Mouse (Mus musculus) limb, embryonic 14.5 days (tissue): ENCODE results near the gene Mark4. TPM values are rescaled to one million over a fixed set of nuclear protein-coding genes. Genes with fewer than 3 reads are reported as not detected.

Source experiments
- ATAC-seq: fragments of 200-750 bp; cut with Nextera tagmentation; 2 replicates; pipeline ENCODE4 v1.8.0; 2017; ENCODE audit warnings: low read depth, moderate number of reproducible peaks, moderate TSS enrichment; ENCODE audit not compliant: low FRiP score
- DNase-seq: peaks from one replicate; pipeline ENCODE4 v3.0.0-alpha.2; 2015; ENCODE audit warnings: low spot score
- H3K27ac ChIP-seq: fragments of 300-500 bp; sonication (generic); replicated peaks from 2 replicates; pipeline ENCODE4 v1.5.1; 2014; ENCODE audit warnings: low read depth, mild to moderate bottlenecking, low read length, moderate library complexity, mixed read lengths
- H3K27me3 ChIP-seq: fragments of 300-500 bp; sonication (generic); 2 replicates; pipeline ENCODE4 v1.6.1; 2014; ENCODE audit warnings: low read length, mixed read lengths; ENCODE audit not compliant: control insufficient read depth, insufficient read depth
- H3K36me3 ChIP-seq: fragments of 300-500 bp; sonication (generic); 2 replicates; pipeline ENCODE4 v1.6.1; 2014; ENCODE audit warnings: mild to moderate bottlenecking, low read length, moderate library complexity, mixed read lengths; ENCODE audit not compliant: control insufficient read depth, insufficient read depth
- H3K4me1 ChIP-seq: fragments of 300-500 bp; sonication (generic); 2 replicates; pipeline ENCODE4 v1.6.1; 2014; ENCODE audit warnings: antibody characterized with exemption, low read length, mixed read lengths; ENCODE audit not compliant: control insufficient read depth, insufficient read depth
- H3K4me2 ChIP-seq: fragments of 300-500 bp; sonication (generic); replicated peaks from 2 replicates; pipeline ENCODE4 v1.6.1; 2014; ENCODE audit warnings: low read depth, mild to moderate bottlenecking, low read length, moderate library complexity; ENCODE audit not compliant: severe bottlenecking
- H3K4me3 ChIP-seq: fragments of 300-500 bp; sonication (generic); replicated peaks from 2 replicates; pipeline ENCODE4 v1.5.1; 2014; ENCODE audit warnings: low read length
- H3K9ac ChIP-seq: fragments of 300-500 bp; sonication (generic); 2 replicates; pipeline ENCODE4 v1.6.1; 2014; ENCODE audit warnings: mild to moderate bottlenecking, low read depth, low read length, moderate library complexity; ENCODE audit not compliant: severe bottlenecking
- H3K9me3 ChIP-seq: fragments of 300-500 bp; sonication (generic); 2 replicates; pipeline ENCODE4 v1.6.1; 2016; ENCODE audit warnings: low read length; ENCODE audit not compliant: control insufficient read depth
- POLR2A ChIP-seq: fragments of 200-500 bp; IDR thresholded peaks from 2 replicates; pipeline ENCODE4 v1.8.0; 2012; ENCODE audit warnings: inconsistent platforms, mild to moderate bottlenecking, moderate library complexity, borderline replicate concordance; ENCODE audit not compliant: insufficient read depth, insufficient read length; ENCODE audit errors: extremely low read depth
- WGBS: fragments of 180-500 bp; shearing (Covaris S2); extraction: QIAGEN DNeasy Blood & Tissue Kit; methylation state at CpG from one replicate; pipeline ENCODE4 v1.1.7; 2014; 5-methylcytosine and 5-hydroxymethylcytosine counted together
- polyA plus RNA-seq, 2 experiments: library from polyadenylated mRNA; depleted of rRNA in 1 of 2; stranded (reverse) in 1 of 2; unstranded in 1 of 2; fragments of >200 nt; fragmentation: Nextera tagmentation in 1 of 2; extraction: Ambion mirVana in 1 of 2; gene quantifications; 2 replicates each; pipeline versions ENCODE4 v1.2.1 to v1.2.3; 2012 to 2014

Gene Mark4
- polyA plus RNA-seq, 2 experiments, result 11.5 to 34.8 TPM

- peaks cover 14% of the 10 kb centered on the region; the same call in 1 of the 2 replicates for H3K4me1 ChIP-seq
- DNase-seq (peak; percentile 68), ATAC-seq (peak; percentile 68)
- TF ChIP-seq POLR2A, result no peak
- no peaks in the 10 kb centered on the region for H3K9me3 ChIP-seq
- H3K27me3 ChIP-seq, result no peaks in the 10 kb centered on the region
- peak overlapping the region; percentile 65 for H3K4me2 ChIP-seq
- H3K4me3 ChIP-seq, result peak overlapping the region; percentile 89
- H3K9ac ChIP-seq, result peak overlapping the region; percentile 87
- 2% methylated on average over 24 of the region's 31 CpGs for WGBS
- H3K27ac ChIP-seq, result peak overlapping the region; percentile 67
- H3K36me3 ChIP-seq, result peaks cover 15% of the 10 kb centered on the region; the same call in 1 of the 2 replicates
Observed at GRCm38 (mm10) chr7:19458072-19458486, 542 bp downstream of the Mark4 start.

- Histone ChIP-seq H3K4me3 (peak overlapping the region; percentile 89), H3K4me2 (peak overlapping the region; percentile 65), H3K27ac (peak overlapping the region; percentile 67), H3K36me3 (peaks cover 16% of the 10 kb centered on the region; the same call in 1 of the 2 replicates), H3K4me1 (peaks cover 14% of the 10 kb centered on the region; the same call in 1 of the 2 replicates), H3K27me3 (no peaks in the 10 kb centered on the region), H3K9ac (peak overlapping the region; percentile 87), H3K9me3 (no peaks in the 10 kb centered on the region)
- WGBS, result 6% methylated on average over 14 of the region's 14 CpGs
- no peak for ATAC-seq
- no peak for TF ChIP-seq POLR2A
- DNase-seq, result no peak
Observed at GRCm38 (mm10) chr7:19457414-19458071, 1.1 kb downstream of the Mark4 start.

GRCm38 (mm10) chr7:19456628-19457027 is 2.0 kb downstream of the Mark4 start:
- Histone ChIP-seq H3K27me3 (no peaks in the 10 kb centered on the region), H3K9ac (no peak overlapping the region), H3K9me3 (no peaks in the 10 kb centered on the region), H3K4me3 (peak overlapping the region; percentile 89), H3K4me2 (peak overlapping the region; percentile 65), H3K4me1 (peaks cover 14% of the 10 kb centered on the region; the same call in 1 of the 2 replicates), H3K27ac (no peak overlapping the region), H3K36me3 (peaks cover 21% of the 10 kb centered on the region)
- TF ChIP-seq POLR2A, result no peak
- ATAC-seq (no peak), DNase-seq (no peak)
- WGBS, result 89% methylated on average over 7 of the region's 7 CpGs

GRCm38 (mm10) chr7:19455819-19456495 is 2.7 kb downstream of the Mark4 start:
- Histone ChIP-seq H3K36me3 (peaks cover 27% of the 10 kb centered on the region), H3K4me3 (no peak overlapping the region)
- ATAC-seq, result no peak

GRCm38 (mm10) chr7:19455186-19455585 is 3.4 kb downstream of the Mark4 start:
- ATAC-seq (no peak), DNase-seq (no peak)
- no peak for TF ChIP-seq POLR2A
- H3K4me3 ChIP-seq, result no peak overlapping the region
- no peak overlapping the region for H3K4me2 ChIP-seq
- no peaks in the 10 kb centered on the region; the same call in 1 of the 2 replicates for H3K9me3 ChIP-seq
- no peaks in the 10 kb centered on the region for H3K27me3 ChIP-seq
- WGBS, result 98% methylated on average over 4 of the region's 4 CpGs
- peaks cover 35% of the 10 kb centered on the region for H3K36me3 ChIP-seq
- H3K9ac ChIP-seq, result no peak overlapping the region
- peaks cover 14% of the 10 kb centered on the region; the same call in 1 of the 2 replicates for H3K4me1 ChIP-seq
- no peak overlapping the region for H3K27ac ChIP-seq

More at GRCm38 (mm10) chr7:19455819-19456495, 2.7 kb downstream of the Mark4 start:
- no peak for TF ChIP-seq POLR2A
- Histone ChIP-seq H3K9me3 (no peaks in the 10 kb centered on the region; the same call in 1 of the 2 replicates), H3K27ac (no peak overlapping the region), H3K9ac (no peak overlapping the region), H3K27me3 (no peaks in the 10 kb centered on the region), H3K4me1 (peaks cover 14% of the 10 kb centered on the region; the same call in 1 of the 2 replicates), H3K4me2 (no peak overlapping the region)
- no peak for DNase-seq
- WGBS, result 84% methylated on average over 11 of the region's 11 CpGs
